Mouse (Mus musculus): ENCODE measurements around the gene Tmem229a. TPM values are rescaled to one million over a fixed set of nuclear protein-coding genes. Genes with fewer than 3 reads are reported as not detected.

The Tmem229a gene
- total RNA-seq, 2 experiments from 2014 or later = 40.9 to 41.2 TPM

GRCm38 (mm10) chr6:24905101-24905500 lies 51.0 kb downstream of the Tmem229a start:
- no peak for DNase-seq (ENCODE audit: low spot score in 2 of 2)
- intact Hi-C loops (cut with DNase I) = no loop called here

Other genes starting within 250 kb of the Tmem229a start
- not detected for gene Hyal6, start 223.1 kb downstream of the Tmem229a start, total RNA-seq (2021)
- gene Hyal4, start 208.0 kb downstream of the Tmem229a start, total RNA-seq (2021) = not detected
- gene Spam1, start 165.1 kb downstream of the Tmem229a start, total RNA-seq (2021) = not detected
- gene Hyal5, start 98.3 kb downstream of the Tmem229a start, total RNA-seq (2021) = not detected